Mouse (Mus musculus): ENCODE measurements around the gene Asphd1.
"Not testable (repeated sequence)": the region's sequence is repeated elsewhere in the genome, so short reads cannot be mapped to it uniquely, and the experiment has no call there.

The Asphd1 gene

DNA sequence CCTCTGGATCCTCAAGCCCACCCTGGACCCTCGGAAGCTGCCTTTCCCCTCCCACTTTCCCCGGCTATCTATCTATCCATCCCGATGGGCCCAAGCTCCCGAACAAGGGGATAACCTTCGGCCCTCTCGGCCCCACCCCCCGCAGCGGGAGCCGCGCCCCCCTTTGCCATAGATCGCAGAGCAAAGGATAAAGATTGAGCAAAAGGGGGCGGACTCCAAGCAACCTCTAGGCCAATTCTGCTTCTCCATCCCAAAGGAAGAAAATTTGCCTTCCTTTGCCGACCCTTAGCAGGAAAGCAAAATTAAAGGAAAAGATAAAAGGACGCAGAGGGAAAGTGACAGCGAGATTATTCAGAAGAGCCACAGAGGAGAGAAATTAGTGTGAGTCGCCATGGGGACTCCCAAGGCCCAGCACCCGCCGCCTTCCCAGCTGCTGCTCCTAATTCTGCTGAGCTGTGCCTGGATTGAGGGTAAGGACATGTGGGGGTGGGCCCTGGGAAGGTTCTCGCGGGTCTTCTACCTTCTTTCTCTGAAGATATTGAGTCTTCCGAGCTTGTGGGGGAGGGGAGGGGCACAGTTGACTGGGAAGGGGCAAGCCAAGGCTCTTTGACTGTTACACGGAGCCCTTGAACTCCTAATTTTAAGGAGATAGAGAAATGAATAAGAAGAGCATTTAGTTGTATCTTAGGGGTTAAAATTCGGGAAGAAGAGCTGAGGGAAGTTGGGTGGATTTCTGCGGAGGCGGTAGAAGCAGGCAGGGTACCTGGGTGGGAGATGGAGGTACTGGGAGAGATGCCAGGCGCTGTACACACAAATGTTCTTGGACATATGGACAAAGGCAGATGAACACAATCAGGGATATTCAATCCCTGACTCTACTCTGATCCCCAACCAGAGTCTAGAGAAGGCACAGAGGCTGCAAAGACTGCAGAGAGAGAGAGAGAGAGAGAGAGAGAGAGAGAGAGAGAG, 1.5 kb upstream of the Asphd1 start:
- DNase-seq (ENCODE audit: low read depth, low spot score), result no peak

DNA sequence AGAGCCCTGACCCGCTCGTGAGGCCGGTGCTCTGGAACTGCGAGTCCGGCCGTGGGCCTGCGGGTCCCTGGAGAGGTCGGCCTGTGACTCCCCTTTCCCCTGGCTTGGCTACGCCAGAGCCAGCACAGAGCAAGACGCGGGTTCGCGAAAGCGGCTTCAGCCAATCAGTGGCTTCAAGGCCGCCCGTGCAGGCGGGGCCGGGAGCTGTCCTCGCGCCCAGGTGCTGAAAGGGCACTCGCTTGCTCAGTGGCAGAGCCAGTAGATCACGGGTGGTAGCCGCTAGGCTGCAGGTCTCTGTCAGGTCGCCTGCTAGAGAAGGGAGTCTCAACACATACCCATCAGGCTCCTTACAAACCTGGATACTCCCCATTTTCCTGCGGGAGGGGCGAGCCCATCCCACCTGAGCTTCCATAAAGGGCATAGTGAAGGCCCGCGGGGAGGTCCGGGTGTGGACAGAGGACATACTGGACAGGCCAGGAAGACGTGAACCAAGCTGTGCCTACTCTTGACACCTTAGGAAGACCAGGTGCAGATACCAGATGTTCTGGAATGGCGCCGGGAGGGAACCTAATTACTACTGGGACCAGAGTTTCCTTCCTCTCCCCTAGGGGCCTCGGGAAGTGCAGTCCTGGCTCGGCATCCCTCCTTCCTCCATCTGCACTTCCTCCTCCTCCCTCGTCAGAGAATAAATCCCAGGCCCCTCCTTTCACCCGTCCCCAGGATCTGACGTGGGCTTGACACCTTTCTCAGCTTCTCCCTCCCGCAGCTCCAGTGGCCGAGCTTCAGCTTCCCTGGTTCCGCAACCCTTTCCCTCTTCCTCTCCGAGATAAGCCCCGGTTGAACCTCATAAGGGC, 638 bp upstream of the Asphd1 start, which contains the start of gene Sez6l2:
Sez6l2 (plus strand) TSS at position 771 of the 854 bp plus-strand sequence.
- DNase-seq (ENCODE audit: low read depth, low spot score), result peak; percentile 92

DNA sequence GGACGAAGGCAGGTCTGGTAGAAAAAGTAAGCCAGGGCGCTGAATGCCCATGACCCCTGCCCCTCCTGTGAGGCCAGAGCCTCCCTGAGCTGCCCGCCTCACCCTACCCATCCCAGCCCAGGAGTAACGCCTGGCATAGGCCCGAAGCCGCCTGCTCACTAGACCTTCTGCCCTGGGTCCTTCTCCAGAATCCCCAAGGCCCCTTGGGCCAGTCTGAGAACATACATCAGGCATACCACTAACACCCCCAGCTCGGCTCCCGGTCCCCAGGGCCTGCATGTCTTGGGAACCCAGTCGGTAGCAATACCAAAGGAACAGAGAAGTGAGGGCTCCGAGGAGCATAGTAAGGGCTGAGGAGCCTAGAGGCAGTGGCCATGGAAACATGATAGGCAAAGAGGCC, 756 bp downstream of the Asphd1 start:
- DNase-seq (ENCODE audit: low read depth, low spot score), result no peak

DNA sequence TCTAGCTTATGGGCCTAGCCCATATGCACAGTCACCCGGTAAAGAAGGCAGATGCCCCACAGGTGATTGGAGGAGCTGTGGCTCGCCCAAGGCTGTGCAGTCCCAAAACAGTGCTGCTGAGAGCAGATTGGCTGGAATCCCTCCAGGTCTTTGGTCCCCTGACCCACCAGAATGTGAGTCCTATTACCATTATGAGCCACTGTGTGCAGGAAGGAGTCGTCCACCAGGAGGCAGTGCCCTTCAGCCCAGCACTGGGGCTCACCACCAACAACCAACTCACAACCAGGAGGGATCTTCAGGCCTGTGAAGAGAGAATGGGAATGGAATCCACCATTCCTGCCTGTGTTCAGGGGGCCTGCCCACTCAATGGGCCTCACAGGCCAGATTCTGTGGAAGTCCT, 2.9 kb downstream of the Asphd1 start:
- peak; percentile 72 for DNase-seq (ENCODE audit: low read depth, low spot score)

DNA sequence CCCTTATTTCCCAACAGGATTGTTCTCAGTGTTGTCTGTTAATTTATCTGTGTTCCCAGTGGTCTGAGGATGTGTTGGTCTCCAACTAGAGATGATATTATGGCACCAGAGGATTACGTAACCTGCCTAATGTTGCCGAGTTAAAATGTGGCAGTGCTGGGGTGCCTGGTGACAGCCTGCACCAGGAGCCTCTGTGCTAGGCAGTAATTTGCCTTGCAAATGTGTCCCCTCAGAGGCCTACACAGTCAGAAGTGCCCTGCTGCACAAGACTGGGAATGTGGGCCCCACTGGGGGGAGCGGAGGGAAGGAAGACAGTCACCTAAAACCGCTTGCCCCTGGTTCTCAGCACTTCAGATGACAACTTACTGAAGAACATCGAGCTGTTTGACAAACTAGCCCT, 7.6 kb downstream of the Asphd1 start:
- DNase-seq (ENCODE audit: low read depth, low spot score), result no peak

DNA sequence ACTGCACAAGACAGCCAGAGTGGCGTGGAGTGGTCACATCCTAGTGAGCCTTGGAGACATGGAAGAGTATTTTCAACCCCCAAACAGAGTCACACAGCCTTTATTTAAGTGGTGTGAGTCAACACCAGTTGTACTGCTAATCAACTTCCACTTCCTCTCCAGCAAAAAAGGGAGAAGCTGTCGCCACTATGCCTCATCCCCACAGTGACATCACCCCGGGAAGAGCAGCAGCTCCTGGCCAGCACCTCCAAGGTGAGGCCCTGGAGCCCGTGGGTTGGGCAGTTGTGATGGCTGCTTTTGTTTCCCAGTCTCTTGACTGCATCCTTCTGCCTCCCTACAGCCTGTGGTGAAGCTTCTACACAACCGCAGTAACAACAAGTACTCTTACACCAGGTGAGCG, 8.2 kb downstream of the Asphd1 start:
- DNase-seq (ENCODE audit: low read depth, low spot score), result no peak

DNA sequence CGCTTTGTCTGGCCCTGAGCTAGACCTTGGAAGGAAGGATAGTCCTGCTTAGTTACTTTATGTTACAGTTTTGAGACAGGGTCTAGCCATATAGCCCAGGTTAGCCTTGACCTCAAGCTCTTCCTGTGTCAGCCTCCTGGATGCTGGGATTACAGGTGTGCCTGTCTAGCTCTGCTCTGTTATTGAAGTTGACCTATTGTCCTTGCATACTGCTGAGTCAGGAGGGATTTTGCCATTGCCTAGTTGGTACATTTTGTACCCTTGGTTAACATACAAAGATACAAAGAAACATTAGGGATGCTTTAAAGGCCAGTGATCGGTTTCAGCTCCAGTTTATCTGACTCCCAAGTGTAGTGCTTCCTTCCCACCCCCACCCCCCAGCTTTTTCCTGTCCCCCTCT, 16.7 kb downstream of the Asphd1 start:
- no peak for DNase-seq (ENCODE audit: low read depth, low spot score)

DNA sequence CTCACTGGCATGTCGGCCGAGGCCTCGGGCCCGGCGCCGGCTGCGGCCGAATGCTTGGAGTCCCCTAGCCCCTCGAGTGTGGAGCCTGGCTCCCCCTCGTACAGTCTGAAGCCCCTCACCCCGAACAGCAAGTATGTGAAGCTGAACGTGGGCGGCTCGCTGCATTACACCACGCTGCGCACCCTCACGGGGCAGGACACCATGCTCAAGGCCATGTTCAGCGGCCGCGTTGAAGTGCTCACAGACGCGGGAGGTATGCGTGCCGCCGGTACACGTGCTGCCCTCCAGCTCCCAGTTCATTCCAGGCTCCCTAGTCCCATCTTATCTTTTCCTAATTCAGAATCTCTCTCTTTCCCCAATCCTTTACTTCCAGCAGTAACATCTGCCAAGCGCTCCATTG, 20.3 kb downstream of the Asphd1 start:
- no peak for DNase-seq (ENCODE audit: low read depth, low spot score)

DNA sequence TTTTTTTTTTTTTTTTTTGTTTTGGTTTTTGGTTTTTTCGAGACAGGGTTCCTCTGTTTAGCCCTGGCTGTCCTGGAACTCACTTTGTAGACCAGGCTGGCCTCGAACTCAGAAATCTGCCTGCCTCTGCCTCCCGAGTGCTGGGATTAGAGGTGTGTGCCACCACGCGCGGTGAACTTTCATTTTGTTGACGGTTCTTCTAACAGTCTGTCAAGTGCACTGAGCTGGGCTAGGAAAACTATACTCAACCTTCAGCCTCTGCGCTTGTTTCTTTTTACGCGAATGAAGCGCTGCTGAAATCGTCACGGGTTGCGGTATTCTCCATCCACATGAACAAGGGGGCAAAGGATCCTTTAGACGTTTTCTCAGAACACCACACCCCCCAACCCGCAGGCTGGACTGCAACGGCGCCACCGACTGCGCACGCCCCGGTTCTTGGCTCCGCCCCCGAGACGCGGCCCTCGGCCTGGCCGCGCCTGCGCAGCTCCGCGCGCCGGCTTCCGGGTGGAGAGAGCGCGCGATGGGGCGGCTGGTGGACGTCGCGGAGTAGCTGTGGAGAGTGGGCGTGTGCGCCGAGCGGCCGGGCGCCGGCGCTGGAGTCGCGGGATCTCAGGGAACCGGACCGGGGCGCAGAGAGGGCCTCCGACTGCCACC, 20.9 kb downstream of the Asphd1 start, which contains the start of gene Kctd13:
Kctd13 (plus strand) TSS at position 496 of the 654 bp plus-strand sequence.
- DNase-seq (ENCODE audit: low read depth, low spot score), result peak; percentile 95

DNA sequence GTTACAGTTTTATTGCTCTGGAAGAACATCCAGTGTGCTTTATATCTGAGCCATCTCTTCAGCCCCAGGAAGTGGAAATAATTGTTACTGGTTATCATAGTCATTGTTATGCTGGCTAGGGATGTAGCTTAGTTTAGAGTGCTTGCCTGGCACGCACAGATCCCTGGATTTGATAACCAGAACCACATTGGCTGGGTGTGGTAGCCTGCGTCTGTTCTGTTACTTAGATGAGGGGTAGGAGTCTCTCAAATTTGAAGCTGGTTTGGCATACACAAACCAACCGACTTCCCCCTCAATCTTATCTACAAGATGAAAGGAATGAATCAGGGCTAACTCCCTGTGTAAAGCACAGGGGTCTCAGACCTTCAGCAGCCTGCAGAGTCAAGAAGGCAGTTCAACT, 23.1 kb downstream of the Asphd1 start:
- no peak for DNase-seq (ENCODE audit: low read depth, low spot score)

DNA sequence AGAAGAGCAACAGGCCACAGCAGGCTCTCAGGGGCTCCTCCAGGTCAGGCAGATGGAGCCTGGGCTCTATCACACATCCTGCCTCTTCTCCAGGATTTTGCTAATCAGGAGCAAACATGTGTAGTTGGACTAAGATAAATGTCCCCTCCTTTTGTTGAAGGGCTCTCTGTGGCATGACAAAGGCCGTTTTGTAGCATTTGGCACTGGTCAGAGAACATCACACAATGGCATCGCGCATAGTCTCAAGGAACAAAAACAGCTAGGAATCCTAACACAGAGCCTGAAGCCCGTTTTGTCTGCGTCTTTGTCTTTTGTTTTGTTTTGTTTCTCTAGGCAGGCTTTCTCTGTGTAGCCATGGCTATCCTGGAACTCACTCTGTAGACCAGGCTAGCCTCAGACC, 25.4 kb downstream of the Asphd1 start:
- no peak for DNase-seq (ENCODE audit: low read depth, low spot score)

DNA sequence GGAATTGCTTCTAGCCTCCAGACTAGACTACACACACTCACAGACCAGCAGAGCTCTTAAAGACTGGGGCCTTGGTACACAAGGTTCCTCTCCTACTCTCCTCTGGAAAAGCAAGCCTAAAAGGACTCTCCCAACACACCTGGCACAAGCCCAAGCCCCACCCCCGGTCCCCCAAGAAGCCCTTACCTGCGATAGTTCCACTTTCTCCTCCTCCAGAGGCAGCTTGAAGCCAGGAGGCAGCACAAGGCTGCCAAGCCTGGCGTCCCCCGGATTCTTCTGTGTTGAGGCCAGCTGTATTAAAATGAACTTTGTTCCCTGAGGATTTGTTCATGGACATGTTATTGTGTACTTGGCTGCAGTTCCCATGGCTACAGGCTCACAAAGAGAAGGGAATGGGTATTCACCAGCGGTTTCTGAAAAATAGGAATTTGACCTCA, 26.7 kb downstream of the Asphd1 start, which contains the start of gene Tmem219:
Tmem219 (minus strand) TSS at position 294 of the 437 bp plus-strand sequence.
- DNase-seq (ENCODE audit: low read depth, low spot score), result no peak

DNA sequence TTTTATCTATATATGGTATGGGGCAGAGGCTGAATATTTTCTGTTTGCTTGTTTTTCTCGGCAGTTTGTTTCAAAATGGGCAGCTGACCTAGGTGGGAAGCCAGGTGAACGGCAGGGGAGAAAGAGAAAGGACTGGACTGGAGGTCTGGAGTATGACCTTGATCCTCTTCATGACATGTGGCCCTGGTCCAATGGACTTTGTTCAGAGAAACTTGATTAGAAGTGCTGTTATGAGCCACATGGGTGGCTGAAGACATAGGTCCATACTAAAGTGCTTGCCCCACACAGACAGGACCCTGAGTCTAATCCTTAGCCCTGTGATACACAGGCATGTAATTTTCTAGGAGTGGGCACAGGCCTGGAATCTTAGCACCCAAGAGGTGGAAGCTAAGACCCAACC, 27.8 kb downstream of the Asphd1 start:
- DNase-seq (ENCODE audit: low read depth, low spot score), result no peak

DNA sequence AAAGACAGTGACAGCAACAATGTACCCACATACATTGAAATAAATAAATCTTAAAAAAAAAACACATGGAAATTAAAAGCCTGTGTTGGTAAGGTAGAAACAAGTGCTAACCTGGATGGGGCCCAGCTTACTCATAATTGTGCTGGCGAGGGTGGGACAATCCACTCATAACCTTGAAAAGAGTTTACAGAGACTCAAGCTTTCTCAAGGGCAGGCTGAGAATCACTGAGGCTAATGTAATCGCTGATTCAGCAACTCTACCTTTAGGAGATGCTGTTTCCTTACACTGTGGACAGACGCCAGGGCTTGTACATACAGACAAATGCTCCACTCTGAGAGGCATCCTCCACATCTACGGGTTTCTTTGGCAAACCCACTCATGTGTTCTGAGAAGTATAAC, 29.4 kb downstream of the Asphd1 start:
- no peak for DNase-seq (ENCODE audit: low read depth, low spot score)

DNA sequence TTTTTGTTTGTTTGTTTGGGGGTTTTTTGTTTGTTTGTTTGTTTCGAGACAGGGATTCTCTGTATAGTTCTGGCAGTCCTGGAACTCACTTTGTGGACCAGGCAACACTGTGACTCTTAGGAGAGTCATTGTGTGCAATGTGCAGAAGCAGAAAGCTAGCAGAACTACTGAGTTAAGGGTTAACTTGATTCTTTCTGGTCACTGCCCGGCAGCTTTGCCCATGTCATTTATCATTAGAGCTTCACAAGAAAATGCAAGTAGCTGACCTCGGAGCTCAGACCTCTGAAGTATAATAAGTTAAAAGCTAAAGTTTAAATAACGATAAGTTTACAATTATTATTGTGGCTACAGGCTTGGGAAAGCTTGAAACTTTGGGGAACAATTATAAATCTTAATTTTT, 31.0 kb downstream of the Asphd1 start:
- DNase-seq (ENCODE audit: low read depth, low spot score), result not testable (repeated sequence)

DNA sequence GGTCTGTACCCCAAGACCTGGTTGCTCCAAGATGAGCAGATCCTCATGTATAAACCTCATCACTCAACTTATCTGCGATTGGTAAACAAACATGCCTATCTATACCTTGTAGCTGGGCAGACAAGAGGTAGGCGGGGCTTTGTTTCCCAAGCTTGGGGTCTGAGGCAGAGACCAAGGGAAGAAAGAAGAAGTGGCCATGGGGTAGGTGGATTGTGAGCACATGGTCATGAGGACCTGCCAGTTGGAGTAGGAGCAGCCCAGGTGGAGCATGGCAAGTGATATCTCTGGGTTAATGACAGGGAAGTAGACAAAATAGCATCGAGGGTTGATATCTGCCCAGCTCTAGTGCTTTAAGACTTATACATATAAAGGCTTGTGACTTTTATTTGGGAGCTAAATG, 34.5 kb downstream of the Asphd1 start:
- DNase-seq (ENCODE audit: low read depth, low spot score), result no peak

DNA sequence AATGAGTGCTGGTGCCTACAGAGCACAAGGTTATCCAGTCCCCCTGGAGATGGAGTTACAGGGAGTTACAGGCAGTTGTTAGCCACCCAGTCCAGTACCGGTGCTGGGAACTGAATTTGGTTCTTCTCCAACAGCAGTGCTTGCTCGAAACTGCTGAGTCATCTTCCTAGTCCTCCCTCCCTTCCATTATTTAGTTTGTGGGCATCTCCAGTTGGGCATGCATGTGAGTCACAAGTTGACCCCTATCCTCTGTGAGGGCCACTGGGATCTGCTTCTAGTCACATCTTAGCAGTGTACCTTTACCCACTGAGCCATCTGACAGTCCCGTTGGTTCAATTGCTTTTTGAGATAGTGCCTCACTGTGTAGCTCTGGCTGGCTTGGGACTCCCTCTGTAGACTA, 43.8 kb downstream of the Asphd1 start:
- DNase-seq (ENCODE audit: low read depth, low spot score), result no peak

DNA sequence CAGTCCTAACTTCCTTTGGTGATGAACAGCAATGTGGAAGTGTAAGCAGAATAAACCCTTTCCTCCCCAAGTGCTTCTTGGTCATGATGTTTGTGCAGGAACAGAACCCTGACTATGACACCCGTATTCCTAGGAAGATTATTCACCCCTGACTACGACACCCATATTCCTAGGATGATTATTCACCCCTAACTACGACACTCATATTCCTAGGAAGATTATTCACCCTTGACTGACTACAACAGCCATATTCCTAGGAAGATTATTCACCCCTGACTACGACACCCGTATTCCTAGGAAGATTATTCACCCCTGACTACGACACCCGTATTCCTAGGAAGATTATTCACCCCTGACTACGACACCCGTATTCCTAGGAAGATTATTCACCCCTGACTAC, 49.6 kb downstream of the Asphd1 start:
- not testable (repeated sequence) for DNase-seq (ENCODE audit: low read depth, low spot score)

DNA sequence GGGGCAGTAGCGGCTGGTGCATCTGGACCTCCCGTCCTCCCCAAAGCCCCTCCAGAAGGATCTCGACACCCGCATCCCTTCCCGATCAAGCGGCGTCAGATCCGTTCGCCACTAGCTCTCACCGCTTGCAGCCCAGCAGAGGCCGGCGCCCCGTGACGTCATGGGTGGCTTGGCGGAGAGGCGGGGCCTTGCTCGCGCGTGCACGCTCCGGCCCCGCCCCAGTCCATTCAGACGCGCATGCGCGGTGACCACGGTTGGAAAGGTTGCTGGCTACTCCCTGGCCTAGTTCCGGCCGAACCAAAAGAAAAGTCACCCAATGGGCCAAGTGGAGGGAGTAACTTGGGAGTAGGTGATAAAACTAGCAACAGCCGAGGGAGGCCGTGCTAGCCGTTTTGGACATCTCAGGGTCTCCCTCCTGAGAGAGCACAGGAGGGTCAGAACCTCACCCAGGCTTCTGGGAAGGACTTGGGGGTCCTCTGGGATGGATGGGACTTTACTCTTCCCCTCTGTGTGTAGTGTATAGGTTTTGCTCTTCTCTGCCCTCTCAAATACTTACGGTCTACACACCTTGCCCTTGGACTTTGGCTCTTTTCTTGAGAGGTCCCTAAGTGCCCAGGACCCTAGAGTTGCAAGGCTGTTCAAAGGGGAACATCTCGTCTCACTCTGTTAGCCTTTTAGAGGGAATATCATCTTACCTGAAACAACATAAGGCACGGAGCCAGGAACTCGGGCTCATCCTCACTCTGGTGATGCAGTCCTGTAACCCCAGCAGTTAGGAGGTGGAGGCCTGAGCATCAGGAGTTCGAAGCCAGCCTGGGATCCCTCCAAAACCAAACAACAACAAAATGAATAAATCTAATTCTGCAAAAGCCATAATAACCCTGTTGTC, 51.0 kb downstream of the Asphd1 start:
- DNase-seq (ENCODE audit: low read depth, low spot score), result peak; percentile 95

DNA sequence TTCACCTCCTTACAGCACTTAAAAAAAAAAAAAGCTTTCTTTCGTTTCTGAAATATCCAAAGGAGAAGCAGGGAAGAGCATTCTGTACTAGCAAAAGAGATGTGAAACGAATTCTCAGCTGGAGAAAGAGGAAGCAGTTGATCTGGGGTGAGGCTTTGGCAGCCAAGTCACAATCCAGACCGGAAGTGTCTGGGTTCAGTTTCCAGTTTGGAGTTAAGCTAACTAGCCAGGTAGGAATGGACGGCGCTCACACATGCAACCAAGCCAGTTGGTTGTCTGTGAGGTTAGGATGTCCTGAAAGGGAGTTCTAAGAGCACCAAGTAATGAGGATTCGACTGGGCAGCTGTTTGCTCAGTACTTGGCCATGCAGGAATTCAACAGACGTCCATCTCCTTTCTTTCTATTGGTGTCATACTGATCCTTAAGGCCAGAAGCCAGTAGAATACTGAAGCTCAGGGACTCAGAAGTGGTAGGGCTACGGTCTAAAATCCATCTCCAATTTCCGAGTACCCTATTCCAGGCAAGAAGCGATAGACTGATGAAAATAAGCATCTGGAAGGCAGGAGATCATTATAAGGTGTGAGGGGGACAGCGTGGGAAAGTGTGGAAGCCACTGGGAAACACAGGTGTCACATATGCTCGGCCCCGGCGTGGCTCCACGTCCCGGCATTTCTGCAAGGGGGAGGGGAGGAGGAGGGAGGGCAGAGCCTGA, 51.8 kb downstream of the Asphd1 start:
- DNase-seq (ENCODE audit: low read depth, low spot score), result no peak
